Mouse (Mus musculus): ENCODE measurements around the gene 1110032F04Rik.

- no peak for TF ChIP-seq CTCF (IDR thresholded peaks at IDR 0.05; ENCODE audit: low read depth)
- TF ChIP-seq EP300 (IDR thresholded peaks at IDR 0.05; ENCODE audit: low read depth), result no peak
These were observed 1.2 kb downstream of the 1110032F04Rik start for GRCm38 (mm10) chr3:68870568-68870950.

Data from liver, embryonic 14.5 days (tissue).